Mouse (Mus musculus): Measurements from ENCODE around the gene Vars. TPM values are rescaled to one million over a fixed set of nuclear protein-coding genes. Genes with fewer than 3 reads are reported as not detected.
"Not testable (repeated sequence)": the region's sequence is repeated elsewhere in the genome, so short reads cannot be mapped to it uniquely, and the experiment has no call there.

The Vars gene
- polyA plus RNA-seq, 1 experiment from 2014 or later = 35.5 TPM

- no peaks in the 10 kb centered on the region for H3K27me3 ChIP-seq (ENCODE audit: control insufficient read depth, insufficient read depth, low read length)
- H3K4me1 ChIP-seq (replicated peaks; ENCODE audit: control insufficient read depth, insufficient read depth) = peaks cover 9% of the 10 kb centered on the region
- no peaks in the 10 kb centered on the region for H3K36me3 ChIP-seq (ENCODE audit: control insufficient read depth, insufficient read depth, low read length)
- 0 out of 2 replicates have a peak overlapping the region, but pooled peaks have one; percentile 31 for H3K9ac ChIP-seq (ENCODE audit: low read length)
- no peak overlapping the region for H3K27ac ChIP-seq (replicated peaks)
- peak overlapping the region; percentile 39 for H3K4me2 ChIP-seq (replicated peaks; ENCODE audit: low read depth)
- H3K4me3 ChIP-seq (ENCODE audit: low read depth, low read length) = 0 out of 2 replicates have a peak overlapping the region, but pooled peaks have one; percentile 22
- no peak for ATAC-seq (ENCODE audit: low FRiP score, low TSS enrichment)
- TF ChIP-seq CTCF (IDR thresholded peaks at IDR 0.05; ENCODE audit: low read depth) (0 out of 2 replicates have a peak, but pooled peaks have one; percentile 27), EP300 (optimal IDR thresholded peaks at IDR 0.05) (no peak)
- 84% methylated on average over 15 of the region's 15 CpGs for WGBS
- no peak for DNase-seq (ENCODE audit: low spot score)
- H3K9me3 ChIP-seq (ENCODE audit: control insufficient read depth, low read length) = no peaks in the 10 kb centered on the region
These were observed 2.0 kb upstream of the Vars start for GRCm38 (mm10) chr17:34998526-34999430.

GRCm38 (mm10) chr17:34999871-35000716 is 693 bp upstream of the Vars start:
- peak; percentile 44 for DNase-seq (ENCODE audit: low spot score)
- 10% methylated on average over 28 of the region's 32 CpGs for WGBS
- not testable (repeated sequence) for H3K4me1 ChIP-seq (replicated peaks; ENCODE audit: control insufficient read depth, insufficient read depth); H3K27me3 ChIP-seq (ENCODE audit: control insufficient read depth, insufficient read depth, low read length); H3K36me3 ChIP-seq (ENCODE audit: control insufficient read depth, insufficient read depth, low read length); H3K9me3 ChIP-seq (ENCODE audit: control insufficient read depth, low read length); ATAC-seq (ENCODE audit: low FRiP score, low TSS enrichment)
- peak overlapping the region; percentile 87 for H3K9ac ChIP-seq (ENCODE audit: low read length)
- peak overlapping the region; percentile 98 for H3K27ac ChIP-seq (replicated peaks)
- peak overlapping the region; percentile 99 for H3K4me2 ChIP-seq (replicated peaks; ENCODE audit: low read depth)
- peak overlapping the region; percentile 76 for H3K4me3 ChIP-seq (ENCODE audit: low read depth, low read length)

- TF ChIP-seq CTCF (IDR thresholded peaks at IDR 0.05; ENCODE audit: low read depth) (no peak), EP300 (optimal IDR thresholded peaks at IDR 0.05) (no peak)
- Histone ChIP-seq H3K9me3 (ENCODE audit: control insufficient read depth, low read length) (no peaks in the 10 kb centered on the region), H3K4me1 (replicated peaks; ENCODE audit: control insufficient read depth, insufficient read depth) (peaks cover 9% of the 10 kb centered on the region), H3K36me3 (ENCODE audit: control insufficient read depth, insufficient read depth, low read length) (peaks cover 12% of the 10 kb centered on the region), H3K4me3 (ENCODE audit: low read depth, low read length) (peak overlapping the region; percentile 76), H3K9ac (ENCODE audit: low read length) (peak overlapping the region; percentile 87), H3K27me3 (ENCODE audit: control insufficient read depth, insufficient read depth, low read length) (no peaks in the 10 kb centered on the region), H3K27ac (replicated peaks) (peak overlapping the region; percentile 98), H3K4me2 (replicated peaks; ENCODE audit: low read depth) (peak overlapping the region; percentile 99)
- ATAC-seq (ENCODE audit: low FRiP score, low TSS enrichment) (no peak; the same call in 1 of the 2 replicates), DNase-seq (ENCODE audit: low spot score) (peak; percentile 46)
- WGBS = under 1% methylated on average over 35 of the region's 35 CpGs
These were observed 815 bp downstream of the Vars start for GRCm38 (mm10) chr17:35001452-35002152.

GRCm38 (mm10) chr17:35002153-35002865 is 1.5 kb downstream of the Vars start:
- Histone ChIP-seq H3K27ac (replicated peaks) (peak overlapping the region; percentile 78), H3K27me3 (ENCODE audit: control insufficient read depth, insufficient read depth, low read length) (no peaks in the 10 kb centered on the region), H3K9me3 (ENCODE audit: control insufficient read depth, low read length) (no peaks in the 10 kb centered on the region), H3K36me3 (ENCODE audit: control insufficient read depth, insufficient read depth, low read length) (peaks cover 12% of the 10 kb centered on the region), H3K4me1 (replicated peaks; ENCODE audit: control insufficient read depth, insufficient read depth) (peaks cover 9% of the 10 kb centered on the region), H3K9ac (ENCODE audit: low read length) (peak overlapping the region; percentile 50), H3K4me3 (ENCODE audit: low read depth, low read length) (peak overlapping the region; percentile 76), H3K4me2 (replicated peaks; ENCODE audit: low read depth) (peak overlapping the region; percentile 99)
- 6% methylated on average over 12 of the region's 12 CpGs for WGBS
- DNase-seq (ENCODE audit: low spot score) (peak; percentile 23), ATAC-seq (ENCODE audit: low FRiP score, low TSS enrichment) (no peak)
- TF ChIP-seq EP300 (optimal IDR thresholded peaks at IDR 0.05) (no peak), CTCF (IDR thresholded peaks at IDR 0.05; ENCODE audit: low read depth) (no peak)
